Mouse (Mus musculus): ENCODE results near the gene Ulbp1. TPM values are rescaled to one million over a fixed set of nuclear protein-coding genes. Genes with fewer than 3 reads are reported as not detected.

The Ulbp1 gene
- total RNA-seq (2023), result 2.0 to 4.0 TPM (median 3.6 TPM) in 4 replicates

DNA sequence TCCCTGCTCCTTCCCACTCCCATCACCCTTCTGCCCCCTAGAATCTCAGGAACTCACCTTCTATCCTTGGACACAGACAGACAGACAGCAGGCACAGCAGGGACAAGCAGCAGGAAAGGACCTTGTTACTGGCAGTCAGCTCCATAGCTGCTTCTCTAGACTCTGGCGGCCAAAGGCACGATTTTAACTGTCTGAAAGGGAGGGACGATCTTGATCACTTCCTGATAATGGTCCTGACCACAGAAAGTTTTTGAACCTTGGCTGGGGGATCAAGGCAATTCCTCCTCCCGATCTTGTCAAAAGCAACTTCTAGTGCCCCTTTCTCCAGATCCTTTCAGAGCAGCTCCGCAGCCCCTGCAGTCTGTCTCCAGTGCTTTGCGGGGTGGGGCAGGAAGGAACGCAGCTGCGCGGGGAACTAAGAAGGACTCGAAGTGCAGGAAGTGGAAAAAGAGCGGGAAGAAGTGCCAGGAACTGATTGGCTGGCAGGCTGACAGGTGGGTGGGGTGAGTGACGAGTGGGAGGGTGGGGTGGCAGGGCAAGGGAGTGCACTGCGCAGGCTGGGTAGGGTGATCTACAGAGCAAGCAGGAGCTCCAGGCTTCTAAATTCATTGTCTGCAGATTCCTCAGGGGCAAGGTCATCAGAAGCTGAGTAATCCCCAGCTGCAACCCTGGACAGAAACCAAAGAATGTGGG, at the start of gene Ulbp1:
TSS of gene Ulbp1 (minus strand) at position 442 of the 693 bp plus-strand sequence.

Other genes starting within 250 kb of the Ulbp1 start
- gene Lrp11, start 116.2 kb upstream of the Ulbp1 start, total RNA-seq (2023), result 0.56 to 2.3 TPM (median 0.64 TPM) in 4 replicates
- gene Nup43, start 193.9 kb upstream of the Ulbp1 start, total RNA-seq (2023), result 9.5 to 10.7 TPM (median 10.0 TPM) in 4 replicates
- 48.6 to 60.5 TPM (median 56.8 TPM) in 4 replicates for gene Pcmt1, start 207.5 kb upstream of the Ulbp1 start, total RNA-seq (2023)
- gene Lats1, start 207.6 kb upstream of the Ulbp1 start, total RNA-seq (2023), result 41.9 to 44.2 TPM (median 42.3 TPM) in 4 replicates